Mouse (Mus musculus) CD4-positive, CD25-positive, alpha-beta regulatory T cell, adult 4 months (primary cell): ENCODE data around the gene Trio. TPM values are rescaled to one million over a fixed set of nuclear protein-coding genes. Genes with fewer than 3 reads are reported as not detected.

ENCODE experiments used
- ATAC-seq: one replicate; pipeline ENCODE4 v1.8.0; 2017
- polyA plus RNA-seq, 2 experiments: library from polyadenylated mRNA; unstranded; fragments of 100-300 nt; shearing (Covaris generic); gene quantifications; one replicate each; pipeline ENCODE4 v1.2.1; 2017

Gene Trio
- polyA plus RNA-seq, 2 experiments from 2014 or later = 9.1 to 11.7 TPM

GRCm38 (mm10) chr15:27826048-27826637 is 199.5 kb downstream of the Trio start:
- peak; percentile 50 for ATAC-seq

GRCm38 (mm10) chr15:27825390-27825789 is 200.3 kb downstream of the Trio start:
- peak; percentile 33 for ATAC-seq

GRCm38 (mm10) chr15:27823581-27823980 is 202.1 kb downstream of the Trio start:
- no peak for ATAC-seq

- no peak for ATAC-seq
Measured at GRCm38 (mm10) chr15:27822461-27822860, 203.2 kb downstream of the Trio start.

- ATAC-seq = no peak
Measured at GRCm38 (mm10) chr15:27821651-27822364, 203.8 kb downstream of the Trio start.

GRCm38 (mm10) chr15:27817096-27817495 is 208.6 kb downstream of the Trio start:
- no peak for ATAC-seq

- ATAC-seq = no peak
Measured at GRCm38 (mm10) chr15:27814677-27815391, 210.8 kb downstream of the Trio start.

GRCm38 (mm10) chr15:27810793-27811488 is 214.7 kb downstream of the Trio start:
- ATAC-seq = no peak

- no peak for ATAC-seq
Measured at GRCm38 (mm10) chr15:27810262-27810661, 215.4 kb downstream of the Trio start.

- no peak for ATAC-seq
Measured at GRCm38 (mm10) chr15:27808596-27809276, 216.9 kb downstream of the Trio start.

GRCm38 (mm10) chr15:27806219-27806618 is 219.4 kb downstream of the Trio start:
- ATAC-seq = no peak

GRCm38 (mm10) chr15:27805654-27806053 is 220.0 kb downstream of the Trio start:
- no peak for ATAC-seq

- ATAC-seq = no peak
Measured at GRCm38 (mm10) chr15:27804447-27804846, 221.2 kb downstream of the Trio start.

GRCm38 (mm10) chr15:27803568-27804345 is 221.9 kb downstream of the Trio start:
- peak; percentile 22 for ATAC-seq

GRCm38 (mm10) chr15:27802243-27802642 is 223.4 kb downstream of the Trio start:
- ATAC-seq = no peak

GRCm38 (mm10) chr15:27801177-27801576 is 224.5 kb downstream of the Trio start:
- no peak for ATAC-seq

GRCm38 (mm10) chr15:27797480-27798155 is 228.0 kb downstream of the Trio start:
- ATAC-seq = no peak

GRCm38 (mm10) chr15:27796868-27797222 is 228.8 kb downstream of the Trio start:
- peak; percentile 16 for ATAC-seq

GRCm38 (mm10) chr15:27795942-27796867 is 229.4 kb downstream of the Trio start:
- ATAC-seq = peak; percentile 77

GRCm38 (mm10) chr15:27793284-27793683 is 232.4 kb downstream of the Trio start:
- ATAC-seq = no peak
